Mouse (Mus musculus) liver, postnatal 0 days (tissue): ENCODE results near the gene Timp2.

ENCODE experiments used
- CTCF ChIP-seq: sonication (generic); IDR thresholded peaks from 2 replicates; pipeline ENCODE4 v1.5.1; 2016; ENCODE audit warnings: antibody characterized with exemption, low read depth
- EP300 ChIP-seq: IDR thresholded peaks from 2 replicates; pipeline ENCODE4 v1.6.1; 2016; ENCODE audit warnings: antibody characterized with exemption, low read depth, mild to moderate bottlenecking

DNA sequence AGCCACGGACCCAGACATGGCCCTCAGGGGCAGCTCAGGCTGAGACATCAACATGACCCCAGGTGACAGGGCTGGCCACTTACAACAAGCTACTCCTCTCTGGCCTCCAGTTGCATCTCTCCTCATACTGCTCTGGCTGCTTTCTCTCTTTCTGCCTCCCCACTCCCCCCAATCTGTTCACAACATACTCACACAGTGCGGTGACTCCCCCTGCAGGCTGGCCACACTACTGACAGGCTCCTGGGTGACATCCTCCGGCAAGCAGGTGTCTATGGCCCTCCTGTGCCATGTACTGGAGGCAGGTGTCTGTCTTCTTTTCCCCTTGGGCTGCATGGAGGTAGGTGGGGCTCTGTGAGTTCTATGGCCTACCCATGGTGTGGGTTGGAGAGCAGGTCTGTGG, 57.6 kb downstream of the Timp2 start:
- TF ChIP-seq CTCF (peak; percentile 46), EP300 (no peak)
